Mouse (Mus musculus) liver, postnatal 0 days (tissue): Measurements from ENCODE around the gene Tnp1.

Source experiments
- CTCF ChIP-seq: sonication (generic); IDR thresholded peaks from 2 replicates; pipeline ENCODE4 v1.5.1; 2016; ENCODE audit warnings: antibody characterized with exemption, low read depth
- EP300 ChIP-seq: IDR thresholded peaks from 2 replicates; pipeline ENCODE4 v1.6.1; 2016; ENCODE audit warnings: antibody characterized with exemption, low read depth, mild to moderate bottlenecking

DNA sequence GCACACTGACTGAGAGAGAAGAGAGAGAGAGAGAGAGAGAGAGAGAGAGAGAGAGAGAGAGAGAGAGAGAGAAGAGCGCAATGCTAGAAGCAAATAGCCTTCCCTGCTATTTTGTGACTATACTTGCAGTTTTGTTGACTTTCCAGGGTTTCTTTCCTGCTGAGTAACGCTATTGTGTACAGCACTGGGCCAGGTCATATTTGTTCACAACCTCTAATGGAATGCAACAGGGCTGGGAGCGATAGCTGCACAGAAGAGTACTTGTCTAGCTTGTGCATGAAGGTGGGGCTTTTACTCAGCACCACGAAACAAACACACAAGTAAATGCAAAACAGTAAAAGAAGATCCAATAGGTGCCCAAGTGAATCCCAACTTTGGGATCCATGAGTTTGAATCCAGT lies 11.7 kb upstream of the Tnp1 start:
- TF ChIP-seq CTCF: no peak
- TF ChIP-seq EP300: no peak
